Mouse (Mus musculus): ENCODE measurements around the gene Bahcc1.

Bahcc1 gene

DNA sequence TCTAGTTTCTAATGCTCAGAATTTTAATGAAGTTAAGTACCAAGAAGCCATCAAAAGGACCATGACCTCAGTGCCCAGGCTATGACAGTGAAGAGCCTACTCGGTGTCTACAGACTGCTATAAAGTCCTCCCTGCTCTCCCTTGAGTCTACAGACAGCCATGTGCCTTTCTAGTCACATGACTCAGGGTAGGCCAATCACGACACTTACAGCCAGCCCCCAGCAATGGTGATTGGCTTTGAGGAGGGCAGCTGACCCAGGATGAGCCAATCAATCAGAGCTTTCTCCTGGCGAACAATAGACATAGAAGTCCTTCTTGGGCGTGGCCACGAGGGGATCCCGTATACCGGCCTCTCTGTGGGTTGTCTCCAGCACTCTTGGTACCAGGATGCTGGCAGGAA, 65.0 kb downstream of the Bahcc1 start:
- DNase-seq (ENCODE audit: low read depth, low spot score): peak; percentile 96

DNA sequence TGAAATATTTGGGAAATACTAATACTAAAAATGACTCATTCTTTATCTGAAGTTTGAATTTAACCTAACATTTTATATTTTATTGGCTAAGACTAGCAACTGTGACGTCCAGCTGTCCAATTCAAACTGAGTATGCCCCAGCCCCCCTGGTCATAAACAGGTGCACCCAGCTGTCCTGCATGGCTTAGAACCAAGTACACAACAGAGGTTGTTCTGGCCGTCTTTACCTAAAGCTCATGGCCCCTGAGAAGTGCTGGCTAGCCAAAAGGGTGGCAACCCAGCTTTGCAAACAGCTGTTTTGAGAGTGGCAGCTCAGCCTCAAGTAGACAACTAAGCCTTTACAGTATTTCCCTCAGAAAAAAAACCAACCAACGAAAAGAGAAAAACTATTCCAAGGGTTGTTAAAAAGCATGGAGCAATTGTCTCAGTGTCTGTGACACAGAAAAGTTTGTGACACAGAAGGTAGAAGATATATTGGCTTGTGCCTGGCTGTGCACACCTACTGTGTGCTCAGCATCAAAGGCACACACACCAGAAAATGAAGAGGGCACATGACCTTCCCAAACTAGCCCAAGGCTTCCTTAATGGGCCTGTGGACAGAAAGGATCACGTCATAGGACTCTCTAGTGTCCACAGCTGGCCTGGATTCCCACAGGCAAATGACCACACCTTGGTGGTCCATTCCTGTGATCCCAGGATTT, 65.8 kb downstream of the Bahcc1 start:
- no peak for DNase-seq (ENCODE audit: low read depth, low spot score)

DNA sequence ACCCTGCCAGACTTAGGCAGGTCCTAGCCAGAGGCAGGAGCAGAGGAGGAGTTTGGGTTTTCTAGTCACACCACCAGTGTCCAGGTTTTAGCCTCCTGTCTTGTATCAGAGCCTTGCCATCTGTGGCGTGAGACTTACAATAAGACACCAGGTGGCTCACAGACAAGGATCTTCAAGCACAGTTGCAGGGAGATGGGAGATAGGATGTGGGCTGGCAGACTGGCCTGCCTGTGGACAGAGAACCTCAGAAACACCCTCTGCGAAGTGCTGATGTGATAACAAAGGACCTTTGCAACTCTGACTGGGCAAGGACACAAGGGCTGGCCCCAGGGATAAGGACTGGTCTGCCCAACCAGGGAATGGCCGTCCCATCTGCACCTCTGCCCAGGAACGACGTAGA, 66.7 kb downstream of the Bahcc1 start:
- no peak for DNase-seq (ENCODE audit: low read depth, low spot score)

DNA sequence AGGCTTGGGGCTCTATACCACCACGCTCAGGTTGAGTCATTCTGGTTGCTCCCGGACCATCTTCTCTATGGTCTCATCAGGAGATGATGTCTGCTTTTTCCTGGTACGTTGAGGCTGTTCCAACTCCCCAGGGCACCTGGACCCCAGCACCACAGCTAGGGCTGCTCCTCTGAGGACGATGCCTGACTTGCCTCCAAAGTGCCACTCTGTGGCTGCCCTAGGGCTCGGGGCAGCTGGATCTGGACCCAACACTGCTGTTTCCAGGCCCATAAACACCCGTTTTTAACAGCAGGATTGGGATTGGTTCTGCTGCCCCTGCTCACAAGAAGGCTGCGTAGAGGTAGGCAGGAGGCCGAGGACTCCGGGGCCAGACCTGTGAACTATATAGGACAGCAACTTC, 70.4 kb downstream of the Bahcc1 start:
- no peak for DNase-seq (ENCODE audit: low read depth, low spot score)

DNA sequence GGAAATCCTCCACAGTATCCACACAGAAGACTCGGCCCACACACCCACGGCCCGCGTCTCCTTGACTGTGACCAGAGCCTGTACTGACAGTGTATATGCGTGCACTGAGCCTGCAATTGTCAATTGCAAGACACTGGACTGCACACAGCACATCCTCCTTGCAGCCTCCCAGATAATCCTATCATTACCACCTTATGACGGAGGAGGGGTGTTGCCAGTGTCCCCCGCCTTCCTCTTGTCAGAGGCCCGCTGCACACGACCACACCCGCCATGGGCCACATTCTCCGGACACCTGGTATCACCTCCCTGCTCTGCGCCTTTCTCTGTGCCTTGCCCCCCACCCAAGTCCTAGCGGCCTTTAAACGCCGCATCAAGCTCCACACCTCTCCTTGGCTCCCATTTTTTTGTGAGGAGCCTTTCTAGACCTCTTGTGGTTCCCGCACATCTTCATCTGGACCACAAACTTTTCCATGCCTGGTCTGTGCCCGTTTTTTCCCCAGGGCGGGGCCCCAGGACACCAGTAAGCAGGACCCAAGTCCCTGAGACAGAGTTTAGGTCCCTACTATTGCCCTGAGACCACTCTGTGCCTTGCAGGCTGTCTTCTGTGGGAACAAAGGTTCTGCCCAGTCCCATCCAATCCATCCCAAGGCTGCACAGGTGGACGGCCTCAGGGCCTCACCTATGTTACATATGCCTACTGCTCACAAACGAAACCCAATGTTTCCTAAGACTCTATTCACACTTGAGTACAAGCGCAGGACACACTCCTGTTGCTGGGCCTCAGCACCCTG, 71.0 kb downstream of the Bahcc1 start:
- no peak for DNase-seq (ENCODE audit: low read depth, low spot score)

DNA sequence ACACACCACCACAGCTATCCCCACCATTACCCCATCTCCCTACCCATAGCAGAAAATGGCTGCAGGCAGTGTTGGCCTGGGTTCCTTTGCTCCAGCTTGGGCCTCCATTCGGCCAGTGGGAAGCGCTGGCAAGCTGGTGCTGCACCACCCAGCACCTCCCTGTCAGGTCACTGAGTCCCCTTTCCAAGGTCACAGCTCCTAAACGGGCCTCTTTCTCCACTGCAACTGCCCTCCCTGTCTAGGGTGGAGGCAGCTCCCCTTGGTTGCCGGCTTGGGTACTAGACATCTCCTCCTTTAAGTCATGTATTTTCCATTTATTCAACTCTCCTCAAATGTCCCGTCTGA, 71.6 kb downstream of the Bahcc1 start:
- DNase-seq (ENCODE audit: low read depth, low spot score): no peak

DNA sequence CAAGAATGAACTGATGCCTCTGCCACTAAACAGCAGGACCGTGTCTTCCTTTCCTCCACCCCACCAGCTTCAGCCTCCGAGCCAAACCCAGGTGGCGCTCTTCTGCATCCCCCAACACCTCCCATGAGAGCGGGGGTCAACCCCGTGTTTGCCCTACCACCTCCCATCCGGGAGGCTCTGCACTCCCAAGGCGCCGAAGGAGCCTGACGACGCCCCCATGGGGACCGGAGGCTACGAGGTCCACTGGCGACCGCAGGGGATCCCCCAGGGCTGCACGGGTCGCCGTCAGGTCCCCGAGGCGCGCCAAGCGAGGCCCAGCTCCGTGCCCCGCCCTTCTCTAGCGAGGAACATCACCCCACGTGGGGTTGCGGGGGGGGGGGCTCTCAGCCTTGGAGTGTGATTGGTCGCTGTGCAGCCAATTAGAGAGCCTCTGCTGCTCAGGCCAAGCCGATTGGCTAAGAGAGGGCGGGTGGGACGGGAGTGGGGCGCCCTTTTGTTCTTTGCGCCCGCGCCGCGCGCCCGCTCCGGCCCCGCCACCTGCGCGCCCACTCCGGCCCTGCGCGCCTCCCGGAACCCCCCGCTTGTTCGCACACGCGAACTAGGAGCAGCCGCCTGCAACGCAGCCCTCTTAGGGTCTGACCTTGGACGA, 72.3 kb downstream of the Bahcc1 start:
- peak; percentile 97 for DNase-seq (ENCODE audit: low read depth, low spot score)

DNA sequence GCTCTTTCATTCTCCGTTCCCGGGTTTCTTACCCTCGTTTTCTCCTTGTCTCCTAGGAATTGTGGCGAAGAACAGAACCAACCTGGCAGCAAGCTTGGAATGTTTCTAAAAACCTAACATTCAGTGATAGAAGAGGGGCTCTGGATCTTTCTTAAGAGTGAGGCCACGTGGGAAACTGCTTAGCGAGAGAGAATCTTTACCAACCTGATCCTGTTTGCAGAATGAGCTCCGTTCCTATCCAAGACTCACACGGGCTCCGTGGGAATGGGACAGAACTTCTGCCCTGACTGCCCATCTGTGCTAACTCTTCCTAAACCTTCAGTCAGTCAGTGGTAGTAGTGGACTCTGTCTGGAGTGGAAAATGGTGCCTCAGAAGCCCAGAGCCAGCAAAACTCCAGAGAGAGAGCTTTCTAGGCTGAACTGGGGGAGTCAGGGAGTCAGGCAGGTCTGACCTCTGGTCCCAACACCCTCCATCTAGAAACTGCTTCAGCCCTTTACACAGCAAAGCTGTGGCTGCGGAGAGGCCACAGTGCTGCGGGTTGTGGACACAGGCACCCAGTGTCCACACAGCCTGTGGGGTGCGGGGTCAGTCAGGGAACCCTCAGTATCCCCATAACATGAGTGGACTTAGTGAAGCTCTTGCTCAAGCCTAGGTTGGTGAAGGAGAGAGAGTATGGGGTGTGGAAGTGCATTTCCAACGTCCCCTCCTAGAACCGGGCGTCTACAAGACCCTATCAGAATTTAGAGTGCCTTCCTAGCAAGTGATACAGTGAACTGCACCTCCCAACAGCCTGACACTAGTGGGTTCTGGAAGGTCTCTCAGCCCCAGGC, 73.0 kb downstream of the Bahcc1 start:
- no peak for DNase-seq (ENCODE audit: low read depth, low spot score)

DNA sequence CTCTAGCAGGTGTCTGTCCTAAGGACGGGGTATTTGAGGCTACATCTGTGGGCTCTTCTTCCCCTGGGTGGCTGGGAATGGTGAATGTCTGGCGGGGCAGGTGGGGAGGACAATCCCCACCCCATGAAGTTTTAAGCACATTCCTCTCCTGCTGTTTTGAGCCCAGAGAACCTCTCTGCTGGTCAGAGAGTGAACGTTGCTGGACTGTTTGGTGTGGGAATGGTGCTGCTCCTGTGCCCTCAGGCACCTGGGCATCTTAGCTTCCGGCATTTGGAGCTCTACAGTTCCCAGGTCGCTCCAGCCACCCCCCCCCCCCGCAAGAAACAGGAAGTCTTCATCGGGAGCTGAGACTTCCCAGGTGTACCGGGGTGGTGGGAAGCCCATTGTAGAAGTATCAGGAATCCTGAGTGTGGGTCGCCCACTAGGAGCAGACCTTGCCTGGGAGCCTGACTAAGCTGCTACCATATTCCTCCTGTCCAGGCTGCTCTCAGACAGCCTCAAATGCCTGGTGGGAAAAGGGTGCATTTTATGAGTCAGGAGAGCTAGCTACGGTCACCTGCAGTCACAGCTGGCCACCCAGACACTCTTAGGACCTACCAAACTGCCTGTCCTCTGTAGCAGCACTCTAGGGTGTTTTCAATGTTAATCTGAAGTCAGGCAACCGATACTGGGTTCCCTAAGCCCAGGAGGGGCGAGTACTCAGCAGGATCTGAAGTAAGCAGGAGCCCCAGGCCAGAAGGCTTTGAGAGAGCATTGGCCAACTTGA, 73.8 kb downstream of the Bahcc1 start:
- DNase-seq (ENCODE audit: low read depth, low spot score): no peak

DNA sequence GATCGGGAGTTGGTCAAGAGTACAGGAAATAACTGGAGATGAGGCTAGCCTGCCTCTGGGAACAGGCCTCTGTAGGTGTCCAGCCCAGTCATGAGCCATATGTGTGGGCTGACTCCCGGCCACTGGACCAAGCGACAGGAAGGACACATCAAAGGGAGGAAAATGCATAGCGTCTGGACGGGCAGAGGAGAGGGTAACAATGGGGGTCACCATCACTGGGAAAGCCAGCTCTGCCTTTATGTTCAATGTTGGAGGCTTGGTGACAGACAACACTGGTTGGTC, 74.3 kb downstream of the Bahcc1 start:
- DNase-seq (ENCODE audit: low read depth, low spot score): no peak

DNA sequence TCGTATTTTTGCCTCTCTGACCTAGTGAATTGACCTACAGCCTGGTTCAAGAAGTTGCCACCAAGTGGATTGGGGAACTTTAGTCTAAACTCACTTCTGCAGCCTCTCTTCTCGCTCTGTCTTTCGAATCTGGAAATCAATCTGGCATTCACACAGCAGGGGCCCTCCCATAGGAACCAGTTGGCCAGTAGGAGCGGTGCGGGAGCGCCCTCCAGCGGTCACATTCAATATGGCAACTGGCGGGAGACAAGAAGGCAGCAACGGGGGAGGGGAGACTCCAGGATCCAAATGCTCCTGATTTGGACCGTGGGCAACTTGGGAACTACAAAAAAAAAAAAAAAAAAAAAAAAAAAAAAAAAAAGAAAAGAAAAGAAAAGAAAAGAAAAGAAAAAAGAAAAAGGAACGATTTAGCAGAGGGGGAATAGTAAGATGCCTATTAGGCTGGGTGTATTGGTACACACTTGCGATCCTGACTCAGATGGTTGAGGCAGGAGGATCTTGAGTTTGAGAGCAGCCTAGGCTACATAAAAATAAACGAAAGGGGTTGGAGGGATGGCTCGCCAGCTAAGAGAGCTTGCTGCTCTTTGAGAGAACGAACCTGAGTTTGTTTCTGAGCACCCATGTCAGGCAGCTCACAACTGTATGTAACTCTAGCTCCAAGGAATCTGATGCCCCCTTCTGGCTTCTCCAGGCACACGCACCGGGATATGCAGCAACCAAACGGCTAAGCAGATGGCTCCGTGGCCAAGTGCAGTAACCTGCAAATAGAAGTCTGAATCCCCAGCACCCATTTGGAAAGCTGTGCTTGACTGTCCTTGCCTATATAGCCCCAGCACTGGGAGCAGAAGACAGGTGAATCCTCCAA, 75.1 kb downstream of the Bahcc1 start:
- peak; percentile 96 for DNase-seq (ENCODE audit: low read depth, low spot score)

DNA sequence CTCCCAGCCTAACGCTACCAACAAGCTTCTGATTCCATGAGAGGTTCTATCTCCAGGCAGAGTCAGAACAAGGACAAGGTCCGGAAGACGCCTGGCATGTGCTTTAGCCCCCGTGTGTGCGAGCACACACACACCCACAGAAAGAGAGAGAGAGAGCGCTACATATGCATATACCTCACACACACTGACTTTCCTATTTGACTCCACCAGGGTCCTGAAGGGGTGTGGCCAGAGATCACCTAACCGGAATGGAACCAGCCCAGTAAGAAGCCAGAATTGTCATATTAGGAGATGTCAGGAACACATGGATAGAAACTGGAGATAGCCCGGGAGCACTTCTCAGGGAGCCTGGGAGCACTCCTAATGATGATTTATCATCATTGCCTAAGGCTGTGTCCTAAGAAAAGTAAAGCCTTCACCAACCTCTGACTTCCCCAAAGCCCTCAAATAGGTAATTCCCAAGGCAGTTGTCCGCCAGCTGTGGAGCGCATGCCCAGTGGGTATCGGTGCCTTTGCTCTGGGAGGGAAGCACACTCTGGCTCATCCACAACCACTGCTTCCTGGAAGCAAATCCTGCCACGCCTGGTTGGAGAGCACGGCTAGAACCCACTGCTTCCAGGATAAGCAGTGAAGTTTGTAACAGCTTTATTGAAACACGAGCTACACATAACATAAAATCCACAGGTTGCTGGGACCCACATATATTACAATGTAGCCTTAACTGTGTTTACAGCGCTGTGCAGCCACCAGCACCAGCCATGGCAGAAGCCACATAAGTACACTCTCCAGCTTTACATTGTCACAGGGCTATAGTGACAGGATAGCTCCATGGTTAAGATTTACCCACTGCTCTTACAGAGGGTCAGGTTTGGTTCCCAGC, 75.9 kb downstream of the Bahcc1 start:
- DNase-seq (ENCODE audit: low read depth, low spot score): no peak

DNA sequence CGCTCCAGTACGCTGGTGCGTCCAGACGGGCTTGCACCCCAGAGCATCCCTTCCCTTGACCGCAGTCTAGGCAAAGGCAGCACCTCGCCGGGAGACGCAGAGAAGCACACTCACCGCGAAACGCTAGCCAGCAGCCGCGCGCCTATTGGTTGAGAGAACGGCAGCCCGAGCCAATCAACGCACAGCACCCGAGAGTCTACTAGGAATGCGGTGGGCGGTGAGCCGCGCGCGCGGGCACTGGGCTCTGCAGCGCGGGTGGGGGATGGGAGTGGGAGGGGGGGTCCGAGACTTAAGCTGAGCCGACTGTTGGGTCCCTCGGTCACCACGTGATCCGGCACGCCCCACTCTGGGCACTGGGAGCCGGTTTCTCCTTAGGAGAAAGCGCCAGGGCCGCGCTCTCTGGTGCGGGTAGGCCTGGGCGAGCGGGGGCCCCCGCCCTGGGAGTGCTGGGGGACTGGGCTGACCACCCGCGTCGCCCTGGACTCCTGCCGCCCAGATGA, 78.1 kb downstream of the Bahcc1 start:
- DNase-seq (ENCODE audit: low read depth, low spot score): peak; percentile 97

DNA sequence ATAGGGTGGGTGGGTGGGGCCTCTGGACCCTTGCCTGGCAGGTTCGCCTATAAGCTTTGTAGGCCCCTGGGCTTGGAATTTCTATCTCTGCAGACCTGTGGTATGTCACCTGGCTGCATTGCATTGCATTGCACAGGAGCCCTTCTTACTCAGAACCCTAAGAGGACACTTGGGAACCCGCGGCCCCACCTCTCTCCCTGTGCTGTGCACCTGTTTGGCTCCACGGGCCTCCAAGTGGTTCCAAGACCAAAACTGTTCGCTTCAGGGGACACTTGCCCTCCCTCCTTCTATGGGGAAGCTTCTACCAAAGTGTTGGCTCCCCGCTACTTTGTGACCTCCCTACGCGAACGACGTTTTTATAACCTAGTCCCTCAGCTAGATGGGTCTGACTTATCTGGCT, 78.8 kb downstream of the Bahcc1 start:
- DNase-seq (ENCODE audit: low read depth, low spot score): no peak

DNA sequence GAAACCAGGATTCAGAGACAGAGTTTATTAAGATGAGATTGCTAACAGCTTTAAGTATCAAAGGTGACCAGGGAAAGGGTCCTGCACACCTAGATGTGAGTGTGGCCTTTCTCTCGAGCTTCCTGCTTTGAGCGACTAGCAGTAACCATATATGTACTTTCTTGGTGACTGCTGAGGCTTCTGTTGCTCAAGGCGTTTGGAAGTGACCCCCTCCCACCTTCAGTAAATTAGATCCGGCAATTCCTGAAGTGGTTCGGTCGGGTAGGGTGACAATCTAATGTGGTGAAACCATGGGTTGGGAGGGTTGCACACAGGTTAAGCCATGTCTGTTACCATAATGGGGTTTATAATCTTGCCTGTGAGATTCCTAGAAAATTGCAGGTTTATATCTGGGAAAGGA, 79.3 kb downstream of the Bahcc1 start:
- no peak for DNase-seq (ENCODE audit: low read depth, low spot score)

DNA sequence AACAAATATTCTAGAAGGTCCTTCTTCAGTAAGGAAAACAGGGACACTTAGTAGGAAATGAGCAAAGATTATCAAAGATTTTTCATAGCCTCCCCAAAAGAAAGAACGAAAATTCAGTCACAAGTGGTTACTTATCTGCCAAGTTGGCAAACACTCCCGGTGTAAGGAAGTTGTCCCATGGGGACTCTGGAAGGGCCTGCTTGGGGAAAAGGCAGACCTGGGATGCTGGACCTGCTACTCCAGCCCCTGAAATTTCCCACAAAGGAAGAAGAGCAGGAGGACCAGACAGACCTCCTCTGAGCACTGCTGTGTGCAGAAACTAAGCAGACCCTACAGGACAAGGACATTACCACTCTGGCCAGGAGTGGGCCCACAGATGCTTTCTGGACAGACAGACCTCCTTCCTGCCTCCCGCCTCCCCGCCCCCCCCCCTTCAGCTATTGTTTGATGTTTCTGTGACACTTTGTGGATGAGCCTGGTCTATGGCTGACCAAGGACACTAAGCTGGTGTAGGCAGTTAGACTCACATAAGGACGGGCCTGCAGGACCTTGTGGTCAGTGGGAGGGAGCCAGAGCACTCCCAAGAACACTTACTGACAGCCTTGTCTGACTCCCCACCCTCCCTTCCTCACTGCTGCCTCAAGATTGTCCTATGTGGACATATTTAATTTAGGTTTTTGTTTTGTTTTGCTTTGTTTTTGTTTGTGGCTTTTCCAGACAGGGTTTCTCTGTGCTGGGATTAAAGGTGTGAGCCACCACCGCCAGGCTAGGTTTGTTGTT, 81.3 kb downstream of the Bahcc1 start:
- no peak for DNase-seq (ENCODE audit: low read depth, low spot score)

DNA sequence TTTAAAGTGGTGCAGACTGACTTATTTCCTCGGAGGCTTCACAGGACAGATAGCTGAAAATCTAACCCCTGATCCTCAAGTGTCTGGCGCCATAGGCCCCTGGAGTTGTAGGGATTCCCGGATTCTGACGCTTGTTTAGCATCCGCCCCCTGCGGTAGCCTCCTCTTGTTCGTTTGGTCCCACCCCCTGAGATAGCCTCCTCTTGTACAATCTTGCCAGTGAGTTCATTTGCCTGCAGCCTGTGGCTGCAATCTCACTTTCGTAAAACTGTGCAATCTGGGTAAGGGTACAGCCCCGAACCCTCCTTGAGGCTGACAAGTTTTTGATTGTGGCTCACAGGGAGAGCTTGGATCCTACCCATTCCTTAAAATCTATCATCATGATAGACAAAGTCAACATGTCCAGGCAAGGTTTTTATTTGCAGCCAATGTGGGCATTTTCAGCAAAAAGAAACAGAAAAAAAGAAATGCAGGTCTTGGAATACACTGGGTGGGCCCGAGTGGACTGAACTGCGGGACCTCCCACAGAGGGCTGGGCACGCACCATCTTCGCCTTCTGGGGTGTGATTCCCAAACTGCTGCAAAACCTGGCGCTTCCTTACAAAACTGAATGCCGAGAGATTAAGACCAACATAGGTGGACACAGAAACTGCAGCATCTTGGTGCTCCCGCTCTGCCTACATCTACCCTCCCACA, 82.1 kb downstream of the Bahcc1 start:
- DNase-seq (ENCODE audit: low read depth, low spot score): peak; percentile 42

DNA sequence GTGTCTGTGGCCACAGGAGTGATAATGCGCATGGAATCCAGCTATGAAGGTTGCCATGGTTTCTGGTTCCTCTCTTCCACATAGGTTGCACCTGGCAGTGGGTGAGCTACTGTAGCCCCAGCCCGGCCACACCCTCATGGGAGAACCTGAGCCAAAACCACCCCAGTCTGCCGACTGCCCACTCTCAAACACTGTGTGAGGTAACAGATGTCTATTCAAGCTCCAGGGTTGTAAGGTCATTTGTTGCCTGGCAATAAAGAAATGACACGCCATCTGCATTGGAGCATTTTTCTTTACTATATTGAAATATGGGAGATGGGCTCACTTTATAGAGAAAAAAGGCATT, 82.6 kb downstream of the Bahcc1 start:
- DNase-seq (ENCODE audit: low read depth, low spot score): no peak
